Mouse (Mus musculus) B cell, adult 67 days (primary cell): ENCODE results near the gene Olfr792. TPM values are rescaled to one million over a fixed set of nuclear protein-coding genes. Genes with fewer than 3 reads are reported as not detected.

ENCODE experiments used
- total RNA-seq, 2 experiments: library from RNA; stranded (reverse); gene quantifications; 4 replicates each; pipeline ENCODE4 v1.2.4; 2023

Olfr792 gene
- not detected for total RNA-seq

DNA sequence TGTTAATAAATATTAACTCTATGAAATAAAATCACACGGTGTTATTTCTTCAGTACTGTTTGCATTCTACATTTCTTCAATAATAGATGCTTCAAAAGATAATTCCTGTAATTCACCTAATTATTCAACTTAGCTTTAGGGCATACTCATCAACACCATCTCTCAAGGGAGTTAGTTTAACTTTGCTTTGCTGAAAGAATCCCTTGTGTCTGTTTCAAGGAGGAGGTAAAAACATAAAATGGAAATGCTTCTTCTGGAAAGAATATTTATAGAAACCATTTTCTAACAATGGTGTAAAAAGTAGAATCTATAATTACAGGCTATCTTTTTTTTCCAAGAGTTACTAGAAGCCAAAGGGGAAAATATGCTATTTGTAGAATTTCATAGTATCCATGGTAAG lies at the start of gene Olfr792:
Gene Olfr792 (plus strand): TSS at position 301 of the 400 bp plus-strand sequence.

GRCm38 (mm10) chr10:129498192-129498591 lies 40.8 kb upstream of the Olfr792 start, which contains the start of gene Olfr790:
TSS of gene Olfr790 (plus strand) at chr10:129498492.

GRCm38 (mm10) chr10:129521492-129521891 lies 17.5 kb upstream of the Olfr792 start, which contains the start of gene Olfr791:
TSS of gene Olfr791 (plus strand) at chr10:129521792.

GRCm38 (mm10) chr10:129567355-129567754 lies 28.4 kb downstream of the Olfr792 start, which contains the start of gene Olfr794:
TSS of gene Olfr794 (plus strand) at chr10:129567655.

Other genes starting within 250 kb of the Olfr792 start
- not detected for gene Olfr780, start 221.0 kb upstream of the Olfr792 start, total RNA-seq
- gene Olfr781, start 210.3 kb upstream of the Olfr792 start, total RNA-seq, result not detected
- gene Olfr782, start 190.3 kb upstream of the Olfr792 start, total RNA-seq, result not detected
- gene Olfr784, start 155.1 kb upstream of the Olfr792 start, total RNA-seq, result not detected
- not detected for gene Olfr785, start 133.7 kb upstream of the Olfr792 start, total RNA-seq
- not detected for gene Olfr786, start 111.9 kb upstream of the Olfr792 start, total RNA-seq
- not detected for gene Olfr787, start 77.3 kb upstream of the Olfr792 start, total RNA-seq
- not detected for gene Olfr788, start 68.2 kb upstream of the Olfr792 start, total RNA-seq
- gene Olfr789, start 54.4 kb upstream of the Olfr792 start, total RNA-seq, result not detected
- not detected for gene Olfr790, start 40.7 kb upstream of the Olfr792 start, total RNA-seq
- not detected for gene Olfr791, start 17.4 kb upstream of the Olfr792 start, total RNA-seq
- gene Olfr794, start 28.5 kb downstream of the Olfr792 start, total RNA-seq, result not detected
- not detected for gene Olfr796, start 73.4 kb downstream of the Olfr792 start, total RNA-seq
- gene Olfr798, start 88.8 kb downstream of the Olfr792 start, total RNA-seq, result not detected
- not detected for gene Olfr799, start 98.3 kb downstream of the Olfr792 start, total RNA-seq
- gene Olfr800, start 118.5 kb downstream of the Olfr792 start, total RNA-seq, result not detected
- gene Olfr801, start 134.7 kb downstream of the Olfr792 start, total RNA-seq, result not detected
- not detected for gene Olfr802, start 149.0 kb downstream of the Olfr792 start, total RNA-seq
- not detected for gene Olfr803, start 155.1 kb downstream of the Olfr792 start, total RNA-seq
- not detected for gene Olfr804, start 164.0 kb downstream of the Olfr792 start, total RNA-seq
- not detected for gene Olfr805, start 190.2 kb downstream of the Olfr792 start, total RNA-seq
- not detected for gene Olfr806, start 202.8 kb downstream of the Olfr792 start, total RNA-seq
- not detected for gene Olfr807, start 218.6 kb downstream of the Olfr792 start, total RNA-seq
- gene Olfr808, start 226.3 kb downstream of the Olfr792 start, total RNA-seq, result not detected
- gene Olfr809, start 235.5 kb downstream of the Olfr792 start, total RNA-seq, result not detected